Mouse (Mus musculus): Measurements from ENCODE around the gene Tshz2. TPM values are rescaled to one million over a fixed set of nuclear protein-coding genes. Genes with fewer than 3 reads are reported as not detected.

Tshz2 gene
- polyA plus RNA-seq, 1 experiment, result 5.8 TPM

GRCm38 (mm10) chr2:170024939-170025338 is 392.1 kb downstream of the Tshz2 start:
- TF ChIP-seq POLR2A (IDR thresholded peaks at IDR 0.05; ENCODE audit: low read depth, low read length) (no peak), CTCF (IDR thresholded peaks at IDR 0.05; ENCODE audit: extremely low read depth, insufficient read length, insufficient replicate concordance, low read depth, low read length) (no peak)
- Histone ChIP-seq H3K4me1 (ENCODE audit: control insufficient read depth, insufficient read depth, insufficient read length, low read length) (no peaks in the 10 kb centered on the region), H3K4me3 (ENCODE audit: low read depth, low read length) (no peak overlapping the region), H3K27me3 (ENCODE audit: control insufficient read depth, insufficient read depth, low read length) (no peaks in the 10 kb centered on the region), H3K27ac (ENCODE audit: insufficient read depth, low read depth, low read length) (no peak overlapping the region), H3K36me3 (ENCODE audit: control insufficient read depth, insufficient read depth, low read length) (no peaks in the 10 kb centered on the region)
- WGBS, result 84% methylated on average over 8 of the region's 8 CpGs

- TF ChIP-seq POLR2A (IDR thresholded peaks at IDR 0.05; ENCODE audit: low read depth, low read length) (no peak), CTCF (IDR thresholded peaks at IDR 0.05; ENCODE audit: extremely low read depth, insufficient read length, insufficient replicate concordance, low read depth, low read length) (no peak)
- Histone ChIP-seq H3K4me3 (ENCODE audit: low read depth, low read length) (no peak overlapping the region), H3K36me3 (ENCODE audit: control insufficient read depth, insufficient read depth, low read length) (no peaks in the 10 kb centered on the region), H3K4me1 (ENCODE audit: control insufficient read depth, insufficient read depth, insufficient read length, low read length) (no peaks in the 10 kb centered on the region), H3K27ac (ENCODE audit: insufficient read depth, low read depth, low read length) (no peak overlapping the region), H3K27me3 (ENCODE audit: control insufficient read depth, insufficient read depth, low read length) (no peaks in the 10 kb centered on the region)
- 92% methylated on average over 6 of the region's 6 CpGs for WGBS
Observed at GRCm38 (mm10) chr2:170025896-170026295, 393.1 kb downstream of the Tshz2 start.

GRCm38 (mm10) chr2:170027837-170028236 is 395.0 kb downstream of the Tshz2 start:
- TF ChIP-seq CTCF (IDR thresholded peaks at IDR 0.05; ENCODE audit: extremely low read depth, insufficient read length, insufficient replicate concordance, low read depth, low read length), result peak; percentile 43; the same call in 1 of the 2 replicates
- TF ChIP-seq POLR2A (IDR thresholded peaks at IDR 0.05; ENCODE audit: low read depth, low read length), result no peak
- Histone ChIP-seq H3K4me1 (ENCODE audit: control insufficient read depth, insufficient read depth, insufficient read length, low read length) (no peaks in the 10 kb centered on the region), H3K27me3 (ENCODE audit: control insufficient read depth, insufficient read depth, low read length) (no peaks in the 10 kb centered on the region), H3K36me3 (ENCODE audit: control insufficient read depth, insufficient read depth, low read length) (no peaks in the 10 kb centered on the region), H3K27ac (ENCODE audit: insufficient read depth, low read depth, low read length) (no peak overlapping the region), H3K4me3 (ENCODE audit: low read depth, low read length) (no peak overlapping the region)
- WGBS, result 88% methylated on average over 7 of the region's 7 CpGs

DNA sequence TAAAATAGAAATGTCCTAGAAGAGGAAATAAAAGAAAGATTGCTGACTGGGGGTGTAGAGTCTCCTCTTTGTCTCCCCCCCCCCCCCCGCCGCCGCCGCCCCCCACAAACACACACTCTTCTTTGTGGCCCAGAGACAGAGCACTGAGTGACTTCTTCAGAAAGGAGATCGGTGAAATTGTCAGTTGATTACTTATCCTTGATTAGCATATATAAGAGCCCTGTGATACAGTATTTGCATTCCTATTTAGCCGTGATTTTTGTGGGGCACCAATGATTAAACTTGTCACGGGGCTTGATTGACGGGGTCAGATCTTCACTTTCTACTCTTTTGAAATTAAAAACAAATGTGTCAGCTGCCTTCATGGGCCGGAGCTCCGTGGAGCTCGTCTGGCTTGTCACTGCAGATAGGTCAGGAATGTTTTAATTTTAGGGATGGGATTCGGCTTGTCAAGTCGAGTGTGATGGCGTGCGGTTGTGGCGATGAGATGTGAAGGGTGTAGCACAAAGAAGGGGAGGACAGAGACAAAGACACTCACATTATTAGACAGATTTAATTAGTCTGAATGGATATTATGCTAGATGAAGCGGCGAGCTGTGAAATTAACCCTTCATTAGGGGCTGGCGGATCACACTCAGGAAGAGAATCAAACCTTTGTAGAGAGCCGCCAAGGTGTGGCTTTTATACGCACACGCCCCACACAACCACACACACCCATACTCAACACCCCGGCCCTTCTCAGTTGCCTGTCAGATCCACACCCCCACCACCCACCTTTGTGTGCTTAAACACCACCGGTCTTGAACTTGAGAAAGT is 395.9 kb downstream of the Tshz2 start:
- no peaks in the 10 kb centered on the region for H3K4me1 ChIP-seq (ENCODE audit: control insufficient read depth, insufficient read depth, insufficient read length, low read length)
- no peaks in the 10 kb centered on the region for H3K36me3 ChIP-seq (ENCODE audit: control insufficient read depth, insufficient read depth, low read length)
- H3K4me3 ChIP-seq (ENCODE audit: low read depth, low read length), result no peak overlapping the region
- 89% methylated on average over 24 of the region's 24 CpGs for WGBS
- H3K27me3 ChIP-seq (ENCODE audit: control insufficient read depth, insufficient read depth, low read length), result no peaks in the 10 kb centered on the region
- TF ChIP-seq POLR2A (IDR thresholded peaks at IDR 0.05; ENCODE audit: low read depth, low read length), result no peak
- TF ChIP-seq CTCF (IDR thresholded peaks at IDR 0.05; ENCODE audit: extremely low read depth, insufficient read length, insufficient replicate concordance, low read depth, low read length), result no peak
- no peak overlapping the region for H3K27ac ChIP-seq (ENCODE audit: insufficient read depth, low read depth, low read length)

DNA sequence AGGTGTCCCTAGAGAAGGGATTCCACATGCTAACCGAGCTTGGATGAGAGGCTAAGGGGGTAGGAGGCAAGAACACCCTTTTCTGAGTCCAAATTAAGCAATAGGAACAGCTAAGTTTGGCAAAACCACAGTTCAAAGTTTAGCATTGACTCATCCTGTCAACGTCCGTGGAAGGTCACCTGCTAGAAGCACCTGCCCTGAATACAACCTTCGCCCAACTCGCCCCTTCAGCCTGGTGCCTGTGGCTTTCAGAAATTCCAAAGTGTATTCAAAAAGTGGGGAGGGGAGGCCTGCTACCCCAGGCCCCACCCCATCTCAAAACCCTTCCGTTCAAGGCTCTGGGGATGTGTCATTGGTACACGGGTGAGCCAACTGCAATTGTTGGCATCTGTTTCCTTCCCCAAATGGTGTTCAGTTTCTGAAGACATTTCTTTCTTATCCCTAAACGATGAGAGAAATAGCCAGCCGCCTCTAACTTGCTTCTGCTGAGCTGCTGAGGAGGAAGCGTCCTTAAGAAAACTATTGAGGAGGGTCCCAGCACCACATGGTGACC is 396.6 kb downstream of the Tshz2 start:
- no peak overlapping the region for H3K4me3 ChIP-seq (ENCODE audit: low read depth, low read length)
- no peak for TF ChIP-seq CTCF (IDR thresholded peaks at IDR 0.05; ENCODE audit: extremely low read depth, insufficient read length, insufficient replicate concordance, low read depth, low read length)
- no peak for TF ChIP-seq POLR2A (IDR thresholded peaks at IDR 0.05; ENCODE audit: low read depth, low read length)
- H3K4me1 ChIP-seq (ENCODE audit: control insufficient read depth, insufficient read depth, insufficient read length, low read length), result no peaks in the 10 kb centered on the region
- H3K36me3 ChIP-seq (ENCODE audit: control insufficient read depth, insufficient read depth, low read length), result no peaks in the 10 kb centered on the region
- no peaks in the 10 kb centered on the region for H3K27me3 ChIP-seq (ENCODE audit: control insufficient read depth, insufficient read depth, low read length)
- whole genome bisulfite sequencing, result 59% methylated on average over 10 of the region's 10 CpGs
- H3K27ac ChIP-seq (ENCODE audit: insufficient read depth, low read depth, low read length), result no peak overlapping the region

DNA sequence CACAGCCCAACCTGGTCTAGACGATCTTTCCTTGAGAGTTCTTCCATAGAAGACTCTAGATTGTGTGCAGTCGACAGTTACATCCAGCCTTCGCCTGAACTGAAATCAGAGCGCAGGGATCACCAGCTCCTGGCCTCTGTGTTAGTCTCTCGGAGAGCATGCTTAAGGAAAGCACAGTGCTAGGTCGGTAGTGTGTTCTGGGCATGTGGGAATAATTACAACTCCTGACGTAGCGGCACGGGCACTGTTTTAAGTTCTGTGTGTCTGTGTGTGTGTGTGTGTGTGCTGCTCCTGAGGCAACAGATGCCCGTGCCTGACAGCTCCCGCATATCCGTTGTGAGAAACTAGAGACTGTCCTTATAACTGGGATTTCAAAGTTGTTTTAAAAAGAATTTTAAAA is 398.4 kb downstream of the Tshz2 start:
- TF ChIP-seq CTCF (IDR thresholded peaks at IDR 0.05; ENCODE audit: extremely low read depth, insufficient read length, insufficient replicate concordance, low read depth, low read length), result no peak
- TF ChIP-seq POLR2A (IDR thresholded peaks at IDR 0.05; ENCODE audit: low read depth, low read length), result no peak
- Histone ChIP-seq H3K27ac (ENCODE audit: insufficient read depth, low read depth, low read length) (no peak overlapping the region), H3K4me1 (ENCODE audit: control insufficient read depth, insufficient read depth, insufficient read length, low read length) (no peaks in the 10 kb centered on the region), H3K36me3 (ENCODE audit: control insufficient read depth, insufficient read depth, low read length) (no peaks in the 10 kb centered on the region), H3K4me3 (ENCODE audit: low read depth, low read length) (no peak overlapping the region), H3K27me3 (ENCODE audit: control insufficient read depth, insufficient read depth, low read length) (no peaks in the 10 kb centered on the region)
- 93% methylated on average over 12 of the region's 12 CpGs for WGBS

DNA sequence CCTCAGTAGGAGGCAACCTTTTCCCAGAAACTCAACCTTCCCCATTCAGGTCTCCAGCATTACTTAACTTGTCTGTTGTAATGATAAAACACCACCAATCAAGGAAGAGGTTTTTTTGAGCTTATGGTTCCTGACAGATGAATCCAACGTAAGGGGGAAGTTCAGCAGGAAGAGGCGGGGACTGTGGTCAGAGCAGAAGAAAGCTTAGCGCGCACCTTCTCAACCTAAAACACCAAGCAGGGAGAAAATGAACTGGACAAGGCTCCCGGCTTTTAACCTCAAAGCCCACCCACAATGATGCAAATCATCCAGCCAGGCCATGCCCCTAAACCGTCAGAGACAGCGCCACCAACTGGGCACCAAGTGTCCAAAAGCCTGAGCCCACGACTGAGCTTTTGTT is 399.1 kb downstream of the Tshz2 start:
- H3K36me3 ChIP-seq (ENCODE audit: control insufficient read depth, insufficient read depth, low read length), result no peaks in the 10 kb centered on the region
- H3K27me3 ChIP-seq (ENCODE audit: control insufficient read depth, insufficient read depth, low read length), result no peaks in the 10 kb centered on the region
- TF ChIP-seq POLR2A (IDR thresholded peaks at IDR 0.05; ENCODE audit: low read depth, low read length) (no peak), CTCF (IDR thresholded peaks at IDR 0.05; ENCODE audit: extremely low read depth, insufficient read length, insufficient replicate concordance, low read depth, low read length) (no peak)
- no peak overlapping the region for H3K27ac ChIP-seq (ENCODE audit: insufficient read depth, low read depth, low read length)
- H3K4me3 ChIP-seq (ENCODE audit: low read depth, low read length), result no peak overlapping the region
- H3K4me1 ChIP-seq (ENCODE audit: control insufficient read depth, insufficient read depth, insufficient read length, low read length), result no peaks in the 10 kb centered on the region
- 74% methylated on average over 8 of the region's 8 CpGs for WGBS

Data from small intestine, adult 2 months (tissue).